Mouse (Mus musculus) G1E (cell line): ENCODE results near the gene Gm49337. TPM values are rescaled to one million over a fixed set of nuclear protein-coding genes. Genes with fewer than 3 reads are reported as not detected.
"Not testable (repeated sequence)": the region's sequence is repeated elsewhere in the genome, so short reads cannot be mapped to it uniquely, and the experiment has no call there.

Experiments used
- ATAC-seq: 2 replicates; pipeline ENCODE4 v1.8.0; 2016; ENCODE audit warnings: mild to moderate bottlenecking; ENCODE audit not compliant: insufficient number of reproducible peaks, poor library complexity, low FRiP score, severe bottlenecking; ENCODE audit errors: extremely low read depth
- DNase-seq: peaks from one replicate; pipeline ENCODE4 v3.0.0; 2012; ENCODE audit warnings: low spot score
- H3K27me3 ChIP-seq: 2 replicates; pipeline ENCODE4 v1.6.1; 2012; ENCODE audit warnings: mild to moderate bottlenecking, low read length, inconsistent platforms; ENCODE audit not compliant: insufficient read depth
- H3K36me3 ChIP-seq: replicated peaks from 2 replicates; pipeline ENCODE3; 2012; ENCODE audit warnings: mild to moderate bottlenecking, inconsistent platforms
- H3K4me1 ChIP-seq: 2 replicates; pipeline ENCODE4 v1.6.1; 2012; ENCODE audit warnings: low read depth, low read length, inconsistent platforms, mixed read lengths; ENCODE audit not compliant: insufficient read depth
- H3K4me3 ChIP-seq: 2 replicates; pipeline ENCODE4 v1.5.1; 2012; ENCODE audit warnings: low read depth, mild to moderate bottlenecking, inconsistent platforms, low read length, moderate library complexity, mixed read lengths
- H3K9me3 ChIP-seq: replicated peaks from 2 replicates; pipeline ENCODE4 v1.6.1; 2012; ENCODE audit warnings: inconsistent platforms
- CTCF ChIP-seq: IDR thresholded peaks from 2 replicates; pipeline ENCODE4 v1.5.1; 2012; ENCODE audit warnings: low read depth, low read length, inconsistent platforms, mixed read lengths
- GATA1 ChIP-seq: IDR thresholded peaks from 2 replicates; pipeline ENCODE4 v1.6.1; 2012; ENCODE audit warnings: borderline replicate concordance, low read length, inconsistent platforms, mixed read lengths
- GATA2 ChIP-seq: IDR thresholded peaks from 2 replicates; pipeline ENCODE4 v1.6.1; 2012; ENCODE audit warnings: low read depth, low read length, inconsistent platforms, borderline replicate concordance
- POLR2AphosphoS5 ChIP-seq: IDR thresholded peaks from 2 replicates; pipeline ENCODE4 v1.6.1; 2012; ENCODE audit warnings: low read depth, low read length, inconsistent platforms; ENCODE audit not compliant: insufficient replicate concordance
- TAL1 ChIP-seq: conservative IDR thresholded peaks from 2 replicates; pipeline ENCODE4 v1.6.1; 2012; ENCODE audit warnings: low read depth, low read length, inconsistent platforms, mixed read lengths
- polyA plus RNA-seq: library from polyadenylated mRNA; stranded (reverse); fragments of >175 nt; gene quantifications from 2 replicates; pipeline ENCODE4 v1.2.3, GENCODE M21; 2012
- total RNA-seq, 2 experiments: library from RNA; stranded (forward) in 1 of 2; stranded (reverse) in 1 of 2; fragments of 200-1000 nt in 1 of 2; fragments of >200 nt in 1 of 2; fragmentation: Nextera tagmentation in 1 of 2; gene quantifications; 2 replicates each; pipeline ENCODE4 v1.2.3; 2014 to 2017

Gm49337 gene
- total and polyA plus RNA-seq, 3 experiments = not detected

DNA sequence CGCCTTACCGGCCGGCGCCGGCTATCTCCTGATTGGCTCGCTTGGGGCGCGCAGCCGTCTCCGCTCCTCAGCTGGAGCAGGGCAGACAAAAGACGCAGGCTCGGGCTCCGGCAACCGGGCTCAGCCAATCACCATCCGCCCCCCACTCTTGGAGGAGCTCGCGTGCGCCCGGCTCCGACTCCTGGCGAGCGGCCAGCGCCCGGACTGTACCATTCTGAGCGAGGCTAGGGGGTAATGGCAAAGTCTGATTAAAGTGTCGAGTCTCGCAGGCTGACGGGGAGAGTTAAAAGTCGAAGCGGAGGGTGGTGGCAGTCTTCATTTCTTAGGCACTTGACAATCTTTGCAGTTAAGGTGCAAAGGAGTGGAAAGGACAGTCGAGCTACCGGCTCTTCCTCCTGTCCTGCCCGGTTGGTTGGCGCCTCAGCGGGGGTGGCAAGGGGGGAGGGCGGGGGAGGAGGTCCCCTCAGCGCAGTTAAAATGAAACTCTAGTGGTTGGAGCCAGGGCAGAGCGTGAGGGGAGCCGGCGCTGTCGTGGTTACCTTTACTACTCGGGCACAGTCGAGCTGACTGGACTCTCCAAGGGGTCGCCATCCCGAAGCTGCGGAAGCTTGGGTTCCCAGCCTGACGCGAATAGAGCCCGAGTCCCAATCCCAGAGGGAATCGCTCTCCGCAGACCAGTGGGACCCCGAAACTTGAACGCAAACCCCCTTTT, 48.1 kb downstream of the Gm49337 start, which contains the start of gene Pik3r3:
TSS of gene Pik3r3 (plus strand) at position 479 of the 712 bp plus-strand sequence.
- Histone ChIP-seq H3K36me3 (no peaks in the 10 kb centered on the region), H3K4me1 (peaks cover 24% of the 10 kb centered on the region), H3K4me3 (peak within 1 kb of the TSS; percentile 76), H3K9me3 (no peaks in the 10 kb centered on the region), H3K27me3 (no peaks in the 10 kb centered on the region)
- TF ChIP-seq POLR2AphosphoS5 = peak; percentile 70; the same call in 1 of the 2 replicates
- no peak for TF ChIP-seq CTCF
- TF ChIP-seq TAL1 = no peak
- no peak for TF ChIP-seq GATA2
- no peak for TF ChIP-seq GATA1
- ATAC-seq (peak; percentile 97), DNase-seq (peak; percentile 99)

DNA sequence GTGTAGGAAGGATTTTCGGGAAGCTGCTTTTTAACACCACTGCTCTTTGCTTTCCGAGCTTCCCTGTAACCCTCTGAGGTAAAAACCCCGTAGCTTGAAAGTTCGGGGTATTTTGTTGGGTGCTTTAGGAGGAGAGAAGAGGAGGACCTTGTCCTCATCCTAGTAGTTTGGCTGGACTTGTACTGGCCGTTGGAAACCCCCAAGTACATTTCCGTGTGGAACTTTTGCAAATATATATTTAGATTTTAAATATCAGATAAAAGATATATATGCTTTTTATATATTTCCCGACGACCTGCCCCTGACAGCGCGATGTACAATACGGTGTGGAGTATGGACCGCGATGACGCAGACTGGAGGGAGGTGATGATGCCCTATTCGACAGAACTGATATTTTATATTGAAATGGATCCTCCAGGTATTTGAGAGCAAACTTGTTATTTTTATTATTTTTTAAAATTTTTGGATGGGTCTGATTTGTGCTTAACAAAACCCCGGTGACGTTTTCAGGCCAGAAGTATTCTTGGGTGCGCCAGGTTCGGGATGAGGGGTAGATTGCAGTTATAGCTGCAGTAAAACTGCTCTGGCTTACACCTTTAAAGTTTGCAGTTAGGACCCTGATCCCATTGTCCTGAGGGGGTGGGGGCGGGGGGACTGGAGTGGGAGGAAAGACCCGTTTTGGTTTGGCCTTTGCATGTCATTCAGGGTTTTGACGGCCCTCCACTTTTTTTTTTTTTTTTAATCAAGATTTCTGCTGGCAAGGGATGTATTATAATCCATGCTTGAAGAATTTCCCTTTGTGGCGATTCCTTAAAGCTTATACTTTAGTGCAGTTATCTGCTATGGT, 49.0 kb downstream of the Gm49337 start:
- Histone ChIP-seq H3K27me3 (no peaks in the 10 kb centered on the region), H3K4me3 (peak overlapping the region; percentile 76), H3K9me3 (no peaks in the 10 kb centered on the region), H3K36me3 (no peaks in the 10 kb centered on the region), H3K4me1 (peaks cover 20% of the 10 kb centered on the region)
- TF ChIP-seq GATA1 = no peak
- TF ChIP-seq POLR2AphosphoS5 = no peak
- no peak for TF ChIP-seq CTCF
- no peak for TF ChIP-seq TAL1
- TF ChIP-seq GATA2 = no peak
- no peak for DNase-seq
- no peak for ATAC-seq

DNA sequence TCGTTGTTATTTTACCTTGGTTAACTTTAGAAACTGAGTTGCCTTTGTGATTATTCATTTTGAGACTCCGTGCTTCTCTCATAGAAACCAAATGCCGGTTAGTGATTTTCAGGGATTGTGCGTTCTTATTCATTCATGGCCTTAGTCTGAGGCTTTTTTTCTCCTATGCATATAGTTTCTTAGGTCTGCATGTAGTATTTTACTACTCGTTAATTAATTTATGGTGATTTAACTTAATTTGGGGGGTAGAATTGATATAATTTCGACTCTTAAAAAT, 49.6 kb downstream of the Gm49337 start:
- peaks cover 20% of the 10 kb centered on the region for H3K4me1 ChIP-seq
- DNase-seq (no peak), ATAC-seq (no peak)
- TF ChIP-seq CTCF (no peak), TAL1 (no peak), GATA1 (no peak), GATA2 (no peak)
- no peak overlapping the region; the same call in 1 of the 2 replicates for H3K4me3 ChIP-seq
- H3K9me3 ChIP-seq = no peaks in the 10 kb centered on the region
- H3K27me3 ChIP-seq = no peaks in the 10 kb centered on the region
- H3K36me3 ChIP-seq = no peaks in the 10 kb centered on the region

DNA sequence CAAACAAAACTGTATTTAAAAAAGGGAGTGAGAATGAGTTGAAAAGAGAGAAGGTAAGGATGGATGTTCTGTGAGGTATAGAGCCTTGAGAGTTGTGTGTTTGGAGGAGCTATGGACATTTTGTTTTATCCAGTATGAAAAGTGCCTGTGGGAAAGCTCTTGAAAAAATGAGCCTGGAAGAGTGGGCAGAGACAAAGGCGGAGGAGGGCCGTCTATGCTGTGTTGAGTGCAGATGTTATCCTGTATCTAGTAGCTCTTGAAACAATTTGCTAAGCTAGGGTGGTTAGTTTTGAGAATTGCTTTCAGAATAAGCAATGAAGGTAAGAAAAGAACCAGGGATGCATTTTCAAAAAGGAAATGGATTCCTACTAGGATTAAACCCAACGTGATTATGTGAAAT, 70.2 kb downstream of the Gm49337 start:
- no peaks in the 10 kb centered on the region for H3K36me3 ChIP-seq
- no peak for ATAC-seq
- H3K9me3 ChIP-seq = no peaks in the 10 kb centered on the region
- DNase-seq = no peak
- no peaks in the 10 kb centered on the region for H3K27me3 ChIP-seq
- H3K4me1 ChIP-seq = peaks cover 15% of the 10 kb centered on the region
- no peak for TF ChIP-seq CTCF
- no peak for TF ChIP-seq GATA2
- no peak for TF ChIP-seq GATA1
- no peak for TF ChIP-seq TAL1
- TF ChIP-seq POLR2AphosphoS5 = no peak
- H3K4me3 ChIP-seq = no peak overlapping the region

DNA sequence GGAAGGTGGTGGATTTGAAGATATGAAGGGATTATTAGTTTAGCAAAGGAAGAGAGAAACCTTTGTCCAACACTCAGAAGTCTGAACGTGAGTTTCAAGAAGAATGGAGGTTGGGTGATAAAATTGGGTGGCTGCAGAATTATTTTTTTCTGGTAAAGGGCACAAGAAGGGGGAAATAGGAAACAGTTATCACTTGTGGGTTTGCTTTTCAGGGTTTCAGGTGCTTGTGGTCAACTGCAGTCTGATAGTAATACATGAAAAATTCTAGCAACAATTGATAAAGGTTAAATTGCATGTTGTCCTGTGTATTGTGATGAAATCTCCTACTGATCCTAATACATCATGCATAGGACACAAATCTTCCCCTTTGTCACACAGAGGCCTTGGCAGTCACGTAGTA, 71.1 kb downstream of the Gm49337 start:
- ATAC-seq (no peak), DNase-seq (no peak)
- no peaks in the 10 kb centered on the region for H3K9me3 ChIP-seq
- TF ChIP-seq TAL1 (no peak), GATA1 (no peak), GATA2 (no peak), CTCF (no peak), POLR2AphosphoS5 (no peak)
- no peak overlapping the region for H3K4me3 ChIP-seq
- H3K27me3 ChIP-seq = no peaks in the 10 kb centered on the region
- no peaks in the 10 kb centered on the region for H3K36me3 ChIP-seq
- H3K4me1 ChIP-seq = peaks cover 24% of the 10 kb centered on the region

DNA sequence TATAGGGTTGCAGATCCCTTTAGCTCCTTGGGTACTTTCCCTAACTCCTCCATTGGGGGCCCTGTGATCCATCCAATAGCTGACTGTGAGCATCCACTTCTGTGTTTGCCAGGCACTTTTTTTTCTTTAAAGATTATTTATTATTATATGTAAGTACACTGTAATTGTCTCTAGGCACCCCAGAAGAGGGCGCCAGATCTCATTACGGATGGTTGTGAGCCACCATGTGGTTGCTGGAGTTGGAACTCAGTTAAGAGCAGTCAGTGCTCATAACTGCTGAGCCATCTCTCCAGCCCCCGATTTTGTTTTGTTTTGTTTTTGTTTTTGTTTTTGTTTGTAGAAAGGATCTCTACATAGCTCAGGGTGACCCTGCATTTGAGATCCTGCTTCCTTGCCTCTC, 72.7 kb downstream of the Gm49337 start:
- H3K9me3 ChIP-seq, ATAC-seq, H3K36me3 ChIP-seq, H3K4me3 ChIP-seq, DNase-seq, H3K27me3 ChIP-seq: not testable (repeated sequence)
- peaks cover 39% of the 10 kb centered on the region for H3K4me1 ChIP-seq

DNA sequence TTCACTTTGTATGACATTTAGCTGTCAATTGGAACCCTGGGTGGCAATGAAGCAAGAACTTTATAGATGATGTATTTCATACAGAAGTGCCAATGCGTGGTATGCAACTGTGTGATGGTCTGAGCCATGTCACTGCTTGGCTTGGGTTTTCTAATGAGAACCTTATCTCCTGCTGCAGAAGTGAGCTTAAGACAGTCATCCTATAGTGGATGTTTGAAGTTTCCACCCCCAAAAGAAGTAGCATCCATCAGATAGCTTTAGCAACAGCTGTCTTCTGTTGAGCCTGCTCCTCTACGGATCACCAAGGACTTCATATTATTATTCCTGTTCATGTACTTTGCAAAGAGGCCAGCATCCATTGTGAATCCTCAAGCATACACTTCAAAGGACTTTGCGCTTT, 76.8 kb downstream of the Gm49337 start:
- Histone ChIP-seq H3K27me3 (no peaks in the 10 kb centered on the region), H3K36me3 (no peaks in the 10 kb centered on the region), H3K4me1 (peaks cover 38% of the 10 kb centered on the region), H3K4me3 (no peak overlapping the region), H3K9me3 (no peaks in the 10 kb centered on the region)
- peak; percentile 62 for TF ChIP-seq TAL1
- TF ChIP-seq GATA2 = no peak
- peak; percentile 82 for ATAC-seq
- no peak for DNase-seq
